Mouse (Mus musculus): Measurements from ENCODE around the gene Ints5. TPM values are rescaled to one million over a fixed set of nuclear protein-coding genes. Genes with fewer than 3 reads are reported as not detected.
A peak's percentile ranks its signal among the peaks of the same experiment; 100 is the strongest.
"Not testable (repeated sequence)": the region's sequence is repeated elsewhere in the genome, so short reads cannot be mapped to it uniquely, and the experiment has no call there.

The Ints5 gene
- polyA plus RNA-seq, 1 experiment from 2014 or later = 56.4 TPM

- H3K36me3 ChIP-seq = peaks cover 47% of the 10 kb centered on the region
- DNase-seq (ENCODE audit: low spot score); H3K27me3 ChIP-seq (ENCODE audit: insufficient read depth, poor library complexity, severe bottlenecking); H3K9me3 ChIP-seq: not testable (repeated sequence)
- WGBS = 95% methylated on average over 5 of the region's 5 CpGs
- peak overlapping the region; percentile 20; the same call in 1 of the 2 replicates for H3K4me3 ChIP-seq
- 0 out of 2 replicates have a peak overlapping the region, but pooled peaks have one; percentile 5 for H3K27ac ChIP-seq
- peaks cover 51% of the 10 kb centered on the region for H3K4me1 ChIP-seq (replicated peaks)
These were observed 3.4 kb downstream of the Ints5 start for GRCm38 (mm10) chr19:8896231-8896630.

GRCm38 (mm10) chr19:8897211-8897864, 4.5 kb downstream of the Ints5 start:
- H3K27ac ChIP-seq = peak overlapping the region; percentile 96
- not testable (repeated sequence) for H3K9me3 ChIP-seq; H3K27me3 ChIP-seq (ENCODE audit: insufficient read depth, poor library complexity, severe bottlenecking)
- H3K4me3 ChIP-seq = peak overlapping the region; percentile 92
- DNase-seq (ENCODE audit: low spot score) = peak; percentile 55
- H3K4me1 ChIP-seq (replicated peaks) = peaks cover 51% of the 10 kb centered on the region
- 26% methylated on average over 21 of the region's 21 CpGs for WGBS
- H3K36me3 ChIP-seq = peaks cover 53% of the 10 kb centered on the region

- peak; percentile 96 for DNase-seq (ENCODE audit: low spot score)
- Histone ChIP-seq H3K36me3 (peaks cover 59% of the 10 kb centered on the region), H3K27ac (peak within 1 kb of the TSS; percentile 96), H3K9me3 (no peaks in the 10 kb centered on the region), H3K4me1 (replicated peaks) (peaks cover 47% of the 10 kb centered on the region), H3K27me3 (ENCODE audit: insufficient read depth, poor library complexity, severe bottlenecking) (no peaks in the 10 kb centered on the region), H3K4me3 (peak within 1 kb of the TSS; percentile 92)
- WGBS = under 1% methylated on average over 53 of the region's 53 CpGs
These were observed 5.2 kb downstream of the Ints5 start, which contains the start of gene Ganab for GRCm38 (mm10) chr19:8897865-8898495. Gene Ganab (plus strand): TSS chr19:8898071.

- peaks cover 43% of the 10 kb centered on the region for H3K4me1 ChIP-seq (replicated peaks)
- H3K9me3 ChIP-seq = no peaks in the 10 kb centered on the region
- H3K36me3 ChIP-seq = peaks cover 65% of the 10 kb centered on the region
- WGBS = 19% methylated on average over 13 of the region's 13 CpGs
- H3K4me3 ChIP-seq = peak overlapping the region; percentile 92
- H3K27me3 ChIP-seq (ENCODE audit: insufficient read depth, poor library complexity, severe bottlenecking) = no peaks in the 10 kb centered on the region
- H3K27ac ChIP-seq = peak overlapping the region; percentile 96
- no peak for DNase-seq (ENCODE audit: low spot score)
These were observed 5.8 kb downstream of the Ints5 start for GRCm38 (mm10) chr19:8898576-8898975.

- peaks cover 70% of the 10 kb centered on the region for H3K36me3 ChIP-seq
- H3K27me3 ChIP-seq (ENCODE audit: insufficient read depth, poor library complexity, severe bottlenecking) = no peaks in the 10 kb centered on the region
- no peaks in the 10 kb centered on the region for H3K9me3 ChIP-seq
- H3K4me3 ChIP-seq = peak overlapping the region; percentile 92
- 78% methylated on average over 3 of the region's 3 CpGs for WGBS
- peaks cover 38% of the 10 kb centered on the region for H3K4me1 ChIP-seq (replicated peaks)
- H3K27ac ChIP-seq = peak overlapping the region; percentile 96; the same call in 1 of the 2 replicates
- no peak for DNase-seq (ENCODE audit: low spot score)
These were observed 6.3 kb downstream of the Ints5 start for GRCm38 (mm10) chr19:8899079-8899478.

- H3K4me1 ChIP-seq (replicated peaks) = peaks cover 12% of the 10 kb centered on the region
- no peaks in the 10 kb centered on the region for H3K27me3 ChIP-seq (ENCODE audit: insufficient read depth, poor library complexity, severe bottlenecking)
- no peak overlapping the region for H3K4me3 ChIP-seq
- no peak overlapping the region for H3K27ac ChIP-seq
- peaks cover 85% of the 10 kb centered on the region for H3K36me3 ChIP-seq
- H3K9me3 ChIP-seq = no peaks in the 10 kb centered on the region
- 95% methylated on average over 5 of the region's 5 CpGs for WGBS
- DNase-seq (ENCODE audit: low spot score) = no peak
These were observed 10.6 kb downstream of the Ints5 start for GRCm38 (mm10) chr19:8903412-8903811.

GRCm38 (mm10) chr19:8908531-8908930, 15.7 kb downstream of the Ints5 start:
- H3K4me1 ChIP-seq (replicated peaks) = no peaks in the 10 kb centered on the region
- H3K27ac ChIP-seq = no peak overlapping the region
- H3K4me3 ChIP-seq = no peak overlapping the region
- DNase-seq (ENCODE audit: low spot score) = no peak
- peaks cover 99% of the 10 kb centered on the region for H3K36me3 ChIP-seq
- no peaks in the 10 kb centered on the region for H3K9me3 ChIP-seq
- 91% methylated on average over 6 of the region's 6 CpGs for WGBS
- no peaks in the 10 kb centered on the region for H3K27me3 ChIP-seq (ENCODE audit: insufficient read depth, poor library complexity, severe bottlenecking)

GRCm38 (mm10) chr19:8911810-8912209, 19.0 kb downstream of the Ints5 start:
- Histone ChIP-seq H3K27ac (no peak overlapping the region), H3K4me1 (replicated peaks) (no peaks in the 10 kb centered on the region), H3K9me3 (no peaks in the 10 kb centered on the region), H3K36me3 (peaks cover 100% of the 10 kb centered on the region), H3K4me3 (no peak overlapping the region), H3K27me3 (ENCODE audit: insufficient read depth, poor library complexity, severe bottlenecking) (no peaks in the 10 kb centered on the region)
- 93% methylated on average over 5 of the region's 5 CpGs for WGBS
- DNase-seq (ENCODE audit: low spot score) = no peak

GRCm38 (mm10) chr19:8914212-8914611, 21.4 kb downstream of the Ints5 start:
- H3K9me3 ChIP-seq = no peaks in the 10 kb centered on the region
- H3K4me3 ChIP-seq = no peak overlapping the region
- 90% methylated on average over 3 of the region's 3 CpGs for WGBS
- H3K27ac ChIP-seq = no peak overlapping the region
- H3K36me3 ChIP-seq = peaks cover 84% of the 10 kb centered on the region
- no peak for DNase-seq (ENCODE audit: low spot score)
- no peaks in the 10 kb centered on the region for H3K4me1 ChIP-seq (replicated peaks)
- no peaks in the 10 kb centered on the region for H3K27me3 ChIP-seq (ENCODE audit: insufficient read depth, poor library complexity, severe bottlenecking)

- Histone ChIP-seq H3K27me3 (ENCODE audit: insufficient read depth, poor library complexity, severe bottlenecking) (no peaks in the 10 kb centered on the region), H3K27ac (no peak overlapping the region), H3K9me3 (no peaks in the 10 kb centered on the region), H3K4me3 (no peak overlapping the region), H3K4me1 (replicated peaks) (peaks cover 22% of the 10 kb centered on the region), H3K36me3 (peaks cover 55% of the 10 kb centered on the region)
- no peak for DNase-seq (ENCODE audit: low spot score)
- WGBS = 95% methylated on average over 3 of the region's 3 CpGs
These were observed 26.2 kb downstream of the Ints5 start for GRCm38 (mm10) chr19:8919000-8919399.

- Histone ChIP-seq H3K36me3 (peaks cover 53% of the 10 kb centered on the region), H3K9me3 (no peaks in the 10 kb centered on the region), H3K4me1 (replicated peaks) (peaks cover 22% of the 10 kb centered on the region), H3K27me3 (ENCODE audit: insufficient read depth, poor library complexity, severe bottlenecking) (no peaks in the 10 kb centered on the region), H3K4me3 (peak overlapping the region; percentile 89), H3K27ac (peak overlapping the region; percentile 94)
- DNase-seq (ENCODE audit: low spot score) = no peak
- WGBS = 70% methylated on average over 6 of the region's 6 CpGs
These were observed 26.9 kb downstream of the Ints5 start for GRCm38 (mm10) chr19:8919684-8920072.

- DNase-seq (ENCODE audit: low spot score) = peak; percentile 97
- H3K27ac ChIP-seq = peak within 1 kb of the TSS; percentile 94
- H3K36me3 ChIP-seq = peaks cover 49% of the 10 kb centered on the region
- H3K9me3 ChIP-seq = no peaks in the 10 kb centered on the region
- H3K4me3 ChIP-seq = peak within 1 kb of the TSS; percentile 89
- H3K27me3 ChIP-seq (ENCODE audit: insufficient read depth, poor library complexity, severe bottlenecking) = no peaks in the 10 kb centered on the region
- H3K4me1 ChIP-seq (replicated peaks) = peaks cover 22% of the 10 kb centered on the region
- WGBS = 2% methylated on average over 50 of the region's 50 CpGs
These were observed 27.4 kb downstream of the Ints5 start, which contains the start of gene B3gat3 for GRCm38 (mm10) chr19:8920073-8920736. Gene B3gat3 (plus strand): TSS chr19:8920374.

GRCm38 (mm10) chr19:8920836-8921291, 28.1 kb downstream of the Ints5 start:
- Histone ChIP-seq H3K27ac (peak overlapping the region; percentile 94), H3K36me3 (peaks cover 49% of the 10 kb centered on the region), H3K9me3 (no peaks in the 10 kb centered on the region), H3K27me3 (ENCODE audit: insufficient read depth, poor library complexity, severe bottlenecking) (no peaks in the 10 kb centered on the region), H3K4me3 (peak overlapping the region; percentile 89), H3K4me1 (replicated peaks) (peaks cover 22% of the 10 kb centered on the region)
- 4% methylated on average over 6 of the region's 6 CpGs for WGBS
- DNase-seq (ENCODE audit: low spot score) = peak; percentile 20

Data from hindbrain, embryonic 10.5 days (tissue).